Mouse (Mus musculus) gastrocnemius, adult 2 months (tissue): ENCODE data around the gene Scd1. TPM values are rescaled to one million over a fixed set of nuclear protein-coding genes. Genes with fewer than 3 reads are reported as not detected.

Source experiments
- DNase-seq: peaks from one replicate; pipeline ENCODE4 v3.0.0; 2022
- H3K27ac ChIP-seq: fragments of 200-600 bp; 2 replicates; pipeline ENCODE4 v1.8.1; 2022; ENCODE audit warnings: mild to moderate bottlenecking
- H3K4me3 ChIP-seq: fragments of 200-600 bp; 2 replicates; pipeline ENCODE4 v1.8.1; 2022; ENCODE audit warnings: mild to moderate bottlenecking, moderate library complexity
- CTCF ChIP-seq: fragments of 200-600 bp; IDR thresholded peaks from 2 replicates; pipeline ENCODE4 v1.8.1; 2022; ENCODE audit warnings: antibody characterized with exemption, mild to moderate bottlenecking, moderate library complexity
- intact Hi-C: fragments of 180-260 bp; cut with DNase I; formaldehyde crosslinking; loops from one replicate; pipeline ENCODE4 v1.15.1; 2025
- total RNA-seq, 2 experiments: library from RNA; stranded (reverse); gene quantifications; 2 replicates each; pipeline ENCODE4 v1.2.3; 2021

Scd1 gene
- total RNA-seq, 2 experiments from 2014 or later: 10.9 to 33.9 TPM

DNA sequence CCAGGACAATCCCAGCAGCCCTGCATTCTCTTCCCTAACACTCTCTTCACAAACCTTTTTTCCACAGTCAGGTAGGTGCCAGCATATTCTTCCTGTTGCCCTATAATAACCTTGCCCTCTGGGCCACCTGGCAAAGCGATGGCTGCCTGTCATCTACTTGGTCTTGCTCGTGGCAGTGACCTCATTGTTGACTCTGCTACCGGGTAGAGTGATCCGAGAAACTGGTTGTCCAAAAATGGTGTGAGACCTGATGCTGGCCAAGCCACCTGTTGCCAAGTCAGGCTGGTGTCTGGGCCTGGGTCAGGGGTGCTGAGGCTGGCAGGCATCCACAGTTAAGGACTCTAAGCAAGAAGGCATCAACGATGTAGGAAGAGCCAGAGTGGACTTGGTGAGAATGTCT lies 10.4 kb upstream of the Scd1 start:
- Histone ChIP-seq H3K27ac (no peak overlapping the region), H3K4me3 (no peak overlapping the region)
- intact Hi-C loops: no loop called here
- TF ChIP-seq CTCF: no peak
- DNase-seq: peak; percentile 26

DNA sequence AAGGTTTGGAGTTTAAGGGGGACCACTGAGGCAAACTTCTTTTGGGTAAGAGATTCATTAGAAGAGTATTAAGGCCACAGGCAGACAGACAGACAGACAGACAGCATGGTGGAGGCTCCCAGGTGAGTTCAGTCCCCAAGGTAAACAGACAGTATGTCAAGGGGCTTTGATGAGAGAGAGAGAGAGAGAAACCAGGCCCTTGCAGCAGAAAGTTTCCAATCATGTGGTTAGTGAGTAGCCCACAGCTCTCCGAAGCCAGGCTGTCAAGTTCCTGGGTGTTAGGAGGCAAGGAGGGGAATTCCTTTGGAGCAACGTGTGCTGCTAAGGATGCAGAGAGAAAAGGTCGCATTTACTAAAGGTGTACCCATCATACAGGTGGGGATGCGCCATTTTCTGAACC lies 9.8 kb upstream of the Scd1 start:
- TF ChIP-seq CTCF: no peak
- Histone ChIP-seq H3K27ac (no peak overlapping the region), H3K4me3 (no peak overlapping the region)
- intact Hi-C loops: no loop called here
- no peak for DNase-seq

GRCm38 (mm10) chr19:44416240-44416639 lies 8.6 kb upstream of the Scd1 start:
- no peak overlapping the region for H3K27ac ChIP-seq
- no peak overlapping the region for H3K4me3 ChIP-seq
- no peak for TF ChIP-seq CTCF
- intact Hi-C loops: no loop called here
- DNase-seq: peak; percentile 77

GRCm38 (mm10) chr19:44415464-44415863 lies 7.8 kb upstream of the Scd1 start:
- DNase-seq: no peak
- intact Hi-C loops: no loop called here
- no peak for TF ChIP-seq CTCF
- Histone ChIP-seq H3K4me3 (no peak overlapping the region), H3K27ac (no peak overlapping the region)

DNA sequence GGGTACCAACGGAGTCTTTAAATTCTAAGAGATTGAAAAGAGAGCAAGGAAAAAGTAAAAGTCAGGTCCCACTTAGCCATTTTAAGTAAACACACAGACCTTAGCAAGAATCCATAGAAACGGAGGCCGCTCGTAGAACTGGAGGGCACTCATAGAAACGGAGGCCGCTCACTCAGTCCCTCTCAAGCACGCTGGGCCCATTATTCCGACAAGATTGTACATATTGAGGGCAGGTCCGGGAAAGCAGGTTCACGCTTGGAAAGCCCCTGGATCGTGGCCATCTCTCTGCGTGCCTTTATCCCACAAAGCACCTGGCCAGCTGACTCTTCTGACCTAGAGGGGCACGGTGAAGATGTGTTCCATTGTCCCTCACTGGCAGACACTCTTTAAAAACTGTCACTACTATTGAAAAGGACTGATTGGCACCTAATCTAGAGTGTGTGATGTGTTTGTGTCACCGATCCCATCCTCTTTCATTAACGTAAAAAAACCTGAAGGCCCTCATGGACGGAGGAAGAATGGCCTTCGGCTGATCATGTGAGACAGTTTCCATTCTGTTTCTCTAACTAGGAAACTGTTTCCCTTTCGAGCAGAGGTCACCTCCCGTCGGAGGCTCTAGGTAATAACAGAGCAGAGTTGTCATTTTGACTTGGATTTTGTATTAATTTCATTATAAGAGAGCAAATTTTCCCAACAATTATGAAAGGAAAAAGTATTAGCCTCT lies 2.8 kb upstream of the Scd1 start:
- TF ChIP-seq CTCF: no peak
- DNase-seq: no peak
- intact Hi-C loops: no loop called here
- no peak overlapping the region for H3K27ac ChIP-seq
- H3K4me3 ChIP-seq: no peak overlapping the region

DNA sequence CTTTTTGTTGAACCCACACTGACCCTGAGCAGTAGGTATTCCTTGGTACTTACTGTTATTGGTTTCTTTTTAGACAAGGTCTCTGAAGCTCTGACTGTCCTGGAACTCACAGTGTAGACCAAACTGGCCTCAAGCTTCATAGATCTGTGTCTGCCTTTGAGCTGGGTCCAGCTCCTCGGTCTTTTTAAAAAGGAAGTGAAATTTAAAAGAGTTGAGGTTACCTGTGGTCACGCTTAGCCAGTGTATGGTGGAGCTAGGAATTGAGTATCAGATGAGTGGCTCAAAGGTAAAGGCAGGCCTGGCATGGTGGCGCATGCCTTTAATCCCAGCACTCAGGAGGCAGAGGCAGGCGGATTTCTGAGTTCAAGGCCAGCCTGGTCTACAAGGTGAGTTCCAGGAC lies 916 bp upstream of the Scd1 start:
- H3K4me3 ChIP-seq: peak overlapping the region; percentile 64
- peak overlapping the region; percentile 87 for H3K27ac ChIP-seq
- intact Hi-C loops: no loop called here
- no peak for TF ChIP-seq CTCF
- no peak for DNase-seq

- Histone ChIP-seq H3K4me3 (peak overlapping the region; percentile 64), H3K27ac (peak overlapping the region; percentile 87)
- DNase-seq: peak; percentile 81
- intact Hi-C loops: no loop called here
- no peak for TF ChIP-seq CTCF
These were observed 505 bp upstream of the Scd1 start for GRCm38 (mm10) chr19:44408223-44408545.

GRCm38 (mm10) chr19:44403546-44403945 lies 4.1 kb downstream of the Scd1 start:
- DNase-seq: no peak
- no peak overlapping the region for H3K4me3 ChIP-seq
- no peak overlapping the region for H3K27ac ChIP-seq
- intact Hi-C loops: no loop called here
- TF ChIP-seq CTCF: no peak

DNA sequence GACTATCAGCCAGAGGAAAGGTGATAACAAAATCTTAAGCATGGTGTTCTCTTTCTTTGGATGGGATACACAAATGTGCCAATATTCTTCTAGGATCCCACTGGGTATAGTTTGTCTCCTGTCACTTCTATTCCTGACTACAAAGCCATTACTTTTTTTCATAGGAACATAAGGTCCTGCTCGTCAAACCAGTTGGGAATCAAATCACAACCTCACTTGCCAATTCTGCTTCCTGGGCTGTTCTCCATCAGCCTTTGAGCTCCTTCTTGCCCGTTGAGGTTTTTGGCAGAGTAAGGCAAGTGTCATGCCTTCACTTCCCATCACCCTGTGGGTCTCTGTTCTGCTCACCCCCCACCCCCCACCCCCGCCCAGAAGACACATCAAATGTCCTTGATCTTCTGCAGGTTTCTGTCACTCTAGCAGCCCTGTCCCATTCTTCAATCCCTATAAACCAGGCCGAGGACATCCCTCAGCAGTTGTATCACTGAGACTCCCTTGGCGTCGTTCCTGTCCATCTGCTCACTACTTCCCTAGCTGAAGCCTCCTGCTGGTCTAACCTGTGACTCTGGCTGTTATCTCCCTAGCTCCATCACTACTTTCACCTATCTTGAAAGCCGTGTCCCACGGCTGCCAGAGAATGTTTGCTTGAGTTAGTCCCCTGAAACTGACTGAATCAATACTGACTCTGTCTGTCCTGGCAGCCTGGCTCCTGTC lies 7.0 kb downstream of the Scd1 start:
- no peak for TF ChIP-seq CTCF
- intact Hi-C loops: no loop called here
- no peak overlapping the region for H3K27ac ChIP-seq
- H3K4me3 ChIP-seq: no peak overlapping the region
- no peak for DNase-seq

DNA sequence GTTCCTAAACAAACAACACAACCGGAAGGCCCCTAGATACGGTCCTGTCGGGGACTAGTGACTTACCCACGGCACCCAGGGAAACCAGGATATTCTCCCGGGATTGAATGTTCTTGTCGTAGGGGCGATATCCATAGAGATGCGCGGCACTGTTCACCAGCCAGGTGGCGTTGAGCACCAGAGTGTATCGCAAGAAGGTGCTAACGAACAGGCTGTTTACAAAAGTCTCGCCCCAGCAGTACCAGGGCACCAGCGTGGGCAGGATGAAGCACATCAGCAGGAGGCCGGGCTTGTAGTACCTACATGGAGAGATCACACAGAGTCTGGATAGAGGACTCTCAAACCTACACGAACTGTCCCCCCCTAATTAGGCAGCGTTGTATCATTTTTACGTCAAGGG lies 7.6 kb downstream of the Scd1 start:
- no peak for TF ChIP-seq CTCF
- Histone ChIP-seq H3K27ac (no peak overlapping the region), H3K4me3 (no peak overlapping the region)
- intact Hi-C loops: no loop called here
- DNase-seq: no peak

GRCm38 (mm10) chr19:44396742-44397141 lies 10.9 kb downstream of the Scd1 start:
- no peak for TF ChIP-seq CTCF
- intact Hi-C loops: no loop called here

DNA sequence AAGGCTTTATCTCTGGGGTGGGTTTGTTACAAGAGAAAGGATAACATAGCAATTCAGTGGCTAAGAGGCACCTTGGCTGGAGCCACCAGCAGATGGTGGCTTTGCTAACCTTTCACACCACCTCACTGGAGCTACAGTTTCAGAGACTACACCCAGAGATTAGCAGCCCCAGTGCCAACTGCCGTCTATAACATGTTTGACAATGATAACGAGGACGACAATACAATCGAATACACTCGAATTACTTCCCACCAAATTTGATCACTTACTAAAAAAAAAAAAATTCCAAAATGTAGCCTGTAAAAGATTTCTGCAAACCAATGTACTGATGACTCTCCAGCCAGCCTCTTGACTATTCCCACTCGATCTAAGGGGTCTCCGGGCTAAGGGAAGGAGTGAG lies 12.7 kb downstream of the Scd1 start:
- intact Hi-C loops: no loop called here
- Histone ChIP-seq H3K4me3 (no peak overlapping the region), H3K27ac (no peak overlapping the region)
- no peak for DNase-seq
- no peak for TF ChIP-seq CTCF

More at GRCm38 (mm10) chr19:44396742-44397141, 10.9 kb downstream of the Scd1 start:
- H3K27ac ChIP-seq: no peak overlapping the region
- DNase-seq: no peak
- H3K4me3 ChIP-seq: no peak overlapping the region

DNA sequence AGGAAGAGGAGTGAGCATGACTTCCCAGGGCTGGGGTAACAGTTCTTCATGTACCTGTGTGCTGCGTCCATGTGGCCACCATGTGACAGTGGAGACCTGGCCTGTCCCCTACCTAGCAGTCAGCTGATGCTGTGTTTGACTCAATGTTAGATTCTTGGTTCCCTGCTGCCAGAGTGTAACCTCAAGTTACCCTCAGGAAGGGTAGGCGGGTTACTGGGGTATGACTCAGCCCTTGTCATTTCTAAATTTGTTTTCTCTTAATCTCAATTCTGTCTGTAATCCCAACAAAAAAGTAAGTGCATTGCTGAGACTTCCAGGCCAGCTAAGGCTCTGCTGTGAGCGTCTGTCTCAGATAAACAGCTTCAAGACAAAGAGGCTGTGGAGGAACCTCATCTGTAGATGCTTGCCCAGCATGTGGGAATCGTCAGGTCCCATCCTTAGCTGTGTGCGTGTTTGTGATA lies 13.7 kb downstream of the Scd1 start:
- intact Hi-C loops: no loop called here
- no peak for TF ChIP-seq CTCF

DNA sequence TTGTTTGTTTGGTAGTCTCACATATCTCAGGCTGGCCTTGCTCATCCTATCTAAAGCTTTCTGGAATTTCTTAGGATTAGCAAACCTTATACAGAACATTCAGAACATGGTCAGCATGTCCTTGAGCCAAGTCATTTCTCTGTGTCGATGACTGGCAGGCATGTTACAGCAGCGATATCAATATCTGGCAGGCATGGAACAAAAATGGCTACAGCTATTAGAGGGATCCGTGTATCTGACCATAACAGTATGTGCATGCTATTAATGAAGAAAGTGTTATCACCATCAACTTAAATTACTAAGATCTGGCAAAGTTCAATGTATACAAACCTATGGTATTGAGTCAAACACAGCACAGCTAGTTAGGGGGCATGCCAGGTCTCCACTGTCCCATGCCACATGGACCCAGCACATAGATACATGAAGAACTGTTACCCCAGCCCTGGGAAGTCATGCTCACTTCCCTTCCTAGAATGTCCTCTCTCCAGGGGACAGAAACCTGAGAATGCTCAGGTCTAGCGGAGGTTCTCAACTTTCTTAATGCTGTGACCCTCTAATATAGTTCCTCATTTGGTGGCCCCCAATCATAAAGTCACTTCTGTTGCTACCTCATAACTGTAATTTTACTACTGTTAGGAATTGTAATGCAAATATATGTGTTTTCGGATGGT lies 15.2 kb downstream of the Scd1 start:
- DNase-seq: no peak
- intact Hi-C loops: no loop called here
- no peak for TF ChIP-seq CTCF
- Histone ChIP-seq H3K27ac (no peak overlapping the region), H3K4me3 (no peak overlapping the region)

More for the DNA sequence above, 13.7 kb downstream of the Scd1 start:
- H3K4me3 ChIP-seq: no peak overlapping the region
- no peak overlapping the region for H3K27ac ChIP-seq
- DNase-seq: no peak
